Mouse (Mus musculus) left cerebral cortex, adult 11 months (tissue): ENCODE measurements around the gene Parp9.
"Not testable (repeated sequence)": the region's sequence is repeated elsewhere in the genome, so short reads cannot be mapped to it uniquely, and the experiment has no call there.

ENCODE experiments used
- DNase-seq: peaks from one replicate; pipeline ENCODE4 v3.0.0; 2022; ENCODE audit warnings: low spot score

Parp9 gene

GRCm38 (mm10) chr16:35938211-35939151 lies at the start of gene Parp9, which contains the start of gene Dtx3l:
Gene Parp9, plus strand, starts transcription at chr16:35938470.
Gene Dtx3l, minus strand, starts transcription at chr16:35939151.
- DNase-seq: no peak

GRCm38 (mm10) chr16:35888910-35889309 lies 49.4 kb upstream of the Parp9 start:
- no peak for DNase-seq

DNA sequence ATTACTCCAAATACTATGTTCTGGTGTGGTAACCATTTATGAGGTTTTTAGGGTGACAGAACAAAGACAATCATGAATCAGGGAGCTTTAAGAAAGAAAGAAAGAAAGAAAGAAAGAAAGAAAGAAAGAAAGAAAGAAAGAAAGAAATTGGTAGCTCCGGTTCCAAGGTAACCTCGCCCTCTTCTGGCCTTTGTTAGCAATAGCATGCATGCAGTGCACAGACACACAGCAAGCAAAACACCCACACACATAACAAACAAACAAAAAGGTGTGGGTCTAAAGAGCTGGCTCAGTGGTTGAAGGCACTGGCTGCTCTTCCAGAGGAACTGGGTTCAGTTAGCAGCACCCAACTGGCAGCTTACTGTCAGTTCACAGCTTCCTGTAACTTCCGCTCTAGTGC lies 47.6 kb upstream of the Parp9 start:
- no peak for DNase-seq

- not testable (repeated sequence) for DNase-seq
Measured at GRCm38 (mm10) chr16:35891603-35892002, 46.7 kb upstream of the Parp9 start.

- DNase-seq: no peak
Measured at GRCm38 (mm10) chr16:35894997-35895396, 43.3 kb upstream of the Parp9 start.

DNA sequence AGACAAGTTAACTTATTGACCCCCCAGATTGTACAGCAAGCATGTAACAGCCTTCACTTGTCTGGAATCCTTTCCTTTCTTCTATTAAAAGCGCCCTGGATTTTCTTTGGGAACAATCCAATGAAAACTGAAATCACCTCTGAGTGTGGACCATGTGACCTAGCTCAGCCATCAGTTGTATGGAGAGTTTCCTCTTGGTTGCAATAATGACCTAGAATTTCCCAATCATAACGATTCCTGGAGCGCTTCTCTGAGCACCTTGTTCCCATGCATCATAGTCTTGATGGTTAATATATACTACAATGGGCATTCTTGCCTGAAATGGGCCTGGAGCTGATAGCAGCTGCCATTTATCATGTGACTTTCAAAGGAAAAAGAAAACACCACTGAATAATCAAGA lies 37.7 kb upstream of the Parp9 start:
- no peak for DNase-seq

DNA sequence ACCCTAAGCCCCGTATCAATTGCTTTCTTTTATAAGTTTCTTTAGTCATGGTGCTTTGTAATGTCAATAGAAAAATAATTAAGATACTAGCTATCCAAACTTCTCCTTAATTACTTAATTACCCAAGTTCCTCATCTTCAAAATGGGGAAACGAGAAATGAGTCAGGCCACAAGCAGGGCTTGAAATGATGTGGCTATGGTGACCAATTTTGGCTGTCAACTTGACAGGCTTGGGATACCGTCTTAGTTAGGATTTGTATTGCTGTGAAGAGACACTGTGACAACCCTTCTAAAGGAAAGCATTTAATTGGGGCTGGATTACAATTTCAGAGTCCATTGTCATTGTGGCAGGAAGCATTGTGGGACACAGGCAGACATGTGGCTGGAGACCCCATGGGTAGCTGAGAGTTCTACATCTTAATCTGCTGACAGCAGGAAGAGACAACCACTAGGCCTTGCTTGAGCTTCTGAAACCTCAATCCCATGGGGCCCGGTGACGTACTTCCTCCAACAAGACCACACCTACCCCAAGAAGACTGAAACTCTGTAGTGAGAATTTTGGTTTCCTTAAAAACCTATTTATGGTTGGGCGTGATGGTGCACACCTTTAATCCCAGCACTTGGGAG lies 35.1 kb upstream of the Parp9 start:
- no peak for DNase-seq

DNA sequence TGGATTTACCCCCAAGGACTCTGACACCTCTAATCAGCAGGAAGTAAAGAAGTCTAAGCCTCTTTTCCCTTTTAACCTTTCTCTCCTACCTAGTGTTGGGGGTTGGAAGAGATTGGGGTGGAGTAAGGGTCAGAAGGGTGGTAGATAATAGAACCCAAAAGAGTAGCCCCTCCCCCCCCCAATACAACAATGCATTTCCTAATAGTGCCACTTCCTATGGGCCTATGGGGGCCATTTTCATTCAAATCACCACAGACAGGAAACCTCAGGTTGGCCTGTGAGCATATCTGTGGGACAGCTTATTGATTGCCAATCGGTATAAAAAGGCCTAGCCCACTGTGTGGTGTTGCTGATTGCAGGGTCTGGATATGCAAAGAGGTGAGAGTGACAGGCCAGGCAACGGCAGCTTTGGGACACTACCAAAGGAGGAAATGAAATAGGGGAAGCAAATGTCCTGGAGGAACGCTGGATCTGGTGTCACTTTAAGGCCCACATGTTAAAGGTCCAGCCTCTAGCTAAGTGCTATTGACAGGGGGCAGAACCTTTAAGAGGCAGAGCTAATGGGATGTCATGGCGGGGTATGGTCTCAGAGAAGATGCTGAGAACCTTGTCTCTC lies 34.0 kb upstream of the Parp9 start:
- DNase-seq: no peak

GRCm38 (mm10) chr16:35905355-35905754 lies 32.9 kb upstream of the Parp9 start:
- no peak for DNase-seq

DNA sequence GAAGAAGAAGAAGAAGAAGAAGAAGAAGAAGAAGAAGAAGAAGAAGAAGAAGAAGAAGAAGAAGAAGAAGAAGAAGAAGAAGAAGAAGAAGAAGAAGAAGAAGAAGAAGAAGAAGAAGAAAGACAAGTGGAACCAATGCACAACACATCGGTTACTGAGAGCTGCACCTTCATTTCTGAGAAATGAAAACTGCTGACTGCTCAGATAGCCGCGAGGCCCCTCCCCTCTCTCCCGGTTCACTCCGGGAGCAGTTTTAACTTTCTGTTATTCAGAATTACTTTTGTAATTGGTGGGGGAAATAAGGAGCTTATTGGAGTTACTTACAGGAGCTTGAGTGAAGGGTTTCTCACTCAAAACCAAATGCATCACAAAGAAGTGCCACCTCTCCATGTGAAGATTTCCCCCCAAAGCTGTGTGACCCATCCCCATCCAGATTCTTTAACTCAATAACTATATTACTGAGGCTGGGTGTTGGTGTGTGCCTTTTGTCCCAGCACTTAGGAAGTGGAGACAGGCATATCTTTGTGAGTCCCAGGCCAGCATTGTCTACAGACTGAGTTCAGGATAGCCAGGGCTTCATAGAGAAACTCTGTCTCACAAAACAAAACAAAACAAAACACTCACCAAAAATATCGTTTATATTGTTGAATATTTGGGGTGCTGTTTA lies 32.3 kb upstream of the Parp9 start:
- DNase-seq: no peak

- DNase-seq: no peak
Measured at GRCm38 (mm10) chr16:35906887-35907286, 31.4 kb upstream of the Parp9 start.

DNA sequence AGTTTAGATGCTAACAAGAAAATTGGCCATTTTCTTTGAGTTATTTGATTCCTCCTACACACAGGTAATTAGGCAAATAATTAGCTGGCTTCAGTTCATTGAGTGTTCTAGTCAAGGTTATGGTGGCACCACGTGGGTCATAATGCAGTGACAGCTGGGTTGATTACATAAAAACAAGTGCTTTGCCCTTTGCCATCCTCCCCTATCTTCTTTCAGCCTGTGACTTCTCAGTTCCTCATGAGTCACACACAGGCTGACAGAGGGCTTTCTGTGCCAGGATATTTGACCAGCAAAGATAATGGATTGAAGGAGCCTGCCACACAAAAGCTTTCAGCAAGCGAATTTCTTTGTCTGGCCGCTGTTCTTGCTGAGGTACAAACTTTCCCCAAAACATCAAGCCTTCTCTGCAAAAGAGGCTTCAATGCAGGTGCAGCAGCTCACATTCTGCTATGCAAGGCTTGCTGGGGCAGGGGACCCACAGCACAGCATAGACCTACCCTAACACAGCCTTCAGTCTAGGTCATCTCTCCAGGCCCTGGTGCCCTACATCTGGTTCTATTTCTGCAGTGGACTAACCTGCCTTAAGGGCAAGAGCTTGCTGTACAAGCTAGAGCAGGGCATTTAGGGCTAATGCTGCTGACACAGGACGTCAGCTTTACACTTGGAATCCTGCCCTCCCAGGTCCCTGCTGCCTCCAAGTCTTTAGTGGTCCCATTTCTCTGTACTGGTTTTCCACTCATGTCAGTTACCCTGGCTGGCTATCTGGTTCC lies 30.7 kb upstream of the Parp9 start:
- DNase-seq: no peak

GRCm38 (mm10) chr16:35911449-35911848 lies 26.8 kb upstream of the Parp9 start:
- no peak for DNase-seq

DNA sequence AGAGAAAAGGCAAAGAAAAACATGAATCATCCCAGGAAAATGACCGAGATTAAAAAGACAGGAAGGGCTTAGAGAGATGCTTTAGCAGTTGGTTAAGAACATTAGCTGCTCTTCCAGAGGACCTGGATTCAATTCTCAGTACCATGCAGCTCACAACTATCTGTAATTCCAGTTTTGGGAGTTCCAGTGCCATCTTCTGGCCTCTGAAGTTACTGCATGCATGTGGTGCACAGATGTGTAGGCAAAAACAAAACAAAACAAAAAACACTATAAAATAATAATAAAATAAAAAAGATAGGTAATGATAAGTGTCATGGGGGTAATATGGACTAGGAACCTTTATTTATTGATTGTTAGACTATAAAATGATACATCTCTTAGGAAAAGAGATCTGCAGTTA lies 24.7 kb upstream of the Parp9 start:
- no peak for DNase-seq

GRCm38 (mm10) chr16:35914301-35914700 lies 24.0 kb upstream of the Parp9 start:
- DNase-seq: no peak

DNA sequence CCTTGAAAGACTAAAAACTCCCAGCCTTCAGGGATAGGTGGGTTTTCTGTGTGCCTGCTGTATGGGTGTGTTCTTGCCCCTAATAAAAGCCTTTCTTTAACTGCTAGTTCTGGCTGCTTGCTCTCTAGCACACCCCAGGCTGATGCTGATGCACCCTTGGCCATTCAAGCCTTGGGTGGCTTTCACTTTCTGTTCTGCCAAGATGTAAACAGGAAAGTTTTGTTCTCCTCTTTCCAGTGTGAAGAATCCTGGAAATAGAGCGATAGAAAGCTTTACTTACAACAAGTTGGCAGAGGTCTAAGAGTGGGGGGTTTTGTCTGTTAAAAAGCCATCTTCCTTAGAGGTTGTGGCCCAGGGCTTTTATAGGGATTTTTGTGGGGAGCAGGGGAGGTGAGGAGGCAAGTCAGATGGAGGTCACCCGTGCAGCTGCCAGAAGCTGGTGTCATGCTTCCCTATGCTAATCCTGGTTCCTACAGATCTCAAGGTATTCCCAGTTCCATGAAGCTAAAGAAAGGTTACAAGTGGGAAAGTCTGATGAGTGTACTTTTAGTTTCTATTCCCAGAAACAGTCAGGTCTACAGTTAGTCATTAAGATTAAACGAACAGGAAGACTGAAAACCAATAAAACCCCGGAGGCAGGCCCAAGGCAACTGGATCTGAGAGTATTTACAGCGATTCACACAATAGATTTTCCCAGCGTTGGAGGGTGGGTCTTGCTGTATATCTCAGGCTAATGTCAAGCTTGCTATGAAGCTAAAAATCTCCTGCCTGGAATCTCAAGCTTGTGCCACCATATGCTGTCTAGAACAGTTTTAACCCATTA lies 19.3 kb upstream of the Parp9 start:
- no peak for DNase-seq

GRCm38 (mm10) chr16:35921676-35922235 lies 16.5 kb upstream of the Parp9 start:
- DNase-seq: no peak

DNA sequence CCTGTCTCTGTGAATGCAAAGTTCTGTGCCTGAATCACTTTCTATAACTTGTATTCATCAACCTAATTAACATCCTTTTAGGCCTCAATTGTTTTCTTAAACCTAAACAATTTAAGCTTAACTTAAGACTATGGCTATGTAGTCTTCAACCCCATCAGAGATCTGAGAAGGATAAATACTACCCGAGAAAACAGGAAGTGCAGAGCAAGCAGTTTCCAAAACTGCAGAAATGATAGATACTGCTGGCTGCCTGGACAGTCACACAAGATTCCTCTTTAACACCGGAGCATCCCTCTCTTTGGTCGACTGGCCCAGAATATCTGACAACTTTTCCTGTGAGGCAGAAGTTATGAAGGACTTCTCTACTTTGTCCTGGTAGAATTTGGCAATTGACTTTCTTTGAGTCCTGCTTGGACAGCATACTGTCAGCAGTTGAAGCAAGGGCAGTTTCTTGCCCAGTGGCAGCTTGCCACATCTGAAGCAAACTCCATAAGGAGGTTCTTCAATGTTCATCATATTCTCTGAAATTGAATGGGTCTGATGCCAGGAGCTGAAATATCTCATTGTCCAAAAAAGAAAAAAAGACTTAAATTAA lies 15.9 kb upstream of the Parp9 start:
- DNase-seq: no peak

DNA sequence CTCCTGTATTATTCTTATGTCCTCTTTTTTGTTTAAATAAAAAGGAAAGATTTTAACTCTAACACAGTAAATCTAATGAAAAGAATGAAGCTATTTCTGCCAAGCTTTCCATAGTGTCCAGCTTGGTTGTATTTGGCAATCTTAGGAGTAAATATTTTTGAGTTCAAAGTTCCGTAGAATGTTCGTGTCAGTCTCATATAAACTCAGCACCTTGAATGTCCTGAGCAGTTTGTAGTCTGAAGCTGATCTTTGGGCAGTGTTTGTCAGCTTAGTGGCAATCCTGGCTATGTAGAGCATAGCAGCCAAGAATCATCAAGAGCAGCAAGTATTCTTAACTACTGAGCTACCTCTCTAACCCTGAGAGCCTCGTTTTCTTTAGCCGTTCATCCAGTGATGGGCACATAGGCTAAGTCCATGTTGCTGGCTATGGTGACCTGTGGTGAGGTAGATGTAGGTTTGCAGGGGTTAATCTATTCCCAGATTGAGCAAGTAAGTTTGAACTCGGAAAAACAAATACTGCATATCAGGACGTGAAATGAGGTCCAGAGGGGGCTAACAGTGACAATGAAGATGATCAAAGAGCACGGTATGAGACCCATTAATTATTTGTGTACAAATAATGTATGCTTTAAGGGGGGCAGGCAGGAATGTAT lies 14.6 kb upstream of the Parp9 start:
- no peak for DNase-seq
